29 mouse cellular contexts compared by ENCODE assay signal in genomic region chr17:94764011-94764410, GRCm38 (mm10).
"Had no signal": no experiment of that assay in that cellular context is flagged by ENCODE, and none has a peak within 500 bp of the region (broad histone marks: within the 10 kb centered on the region; RNA-seq: fewer than 3 reads in every experiment).

No protein-coding gene starts in this region.

- H3K4me2 ChIP-seq: embryonic facial prominence, embryonic 12.5 days; embryonic facial prominence, embryonic 13.5 days; embryonic facial prominence, embryonic 15.5 days; forebrain, embryonic 12.5 days; forebrain, embryonic 13.5 days; forebrain, embryonic 15.5 days had no signal

- H3K27me3 ChIP-seq: embryonic facial prominence, embryonic 12.5 days; embryonic facial prominence, embryonic 13.5 days; embryonic facial prominence, embryonic 15.5 days; forebrain, embryonic 12.5 days; forebrain, embryonic 13.5 days; forebrain, embryonic 15.5 days had no signal

- H3K4me3 ChIP-seq: embryonic facial prominence, embryonic 10.5 days; embryonic facial prominence, embryonic 12.5 days; embryonic facial prominence, embryonic 13.5 days; embryonic facial prominence, embryonic 15.5 days; erythroblast, embryonic 14.5 days; forebrain, embryonic 10.5 days; forebrain, embryonic 12.5 days; forebrain, embryonic 13.5 days; forebrain, embryonic 15.5 days; gastrocnemius, adult 2 months; heart, adult 2 months had no signal

- H3K36me3 ChIP-seq: forebrain, embryonic 15.5 days had no signal

- H3K4me1 ChIP-seq: embryonic facial prominence, embryonic 10.5 days; embryonic facial prominence, embryonic 12.5 days; embryonic facial prominence, embryonic 13.5 days; embryonic facial prominence, embryonic 15.5 days; forebrain, embryonic 10.5 days; forebrain, embryonic 12.5 days; forebrain, embryonic 13.5 days; forebrain, embryonic 15.5 days had no signal

- H3K9me3 ChIP-seq: embryonic facial prominence, embryonic 10.5 days; embryonic facial prominence, embryonic 12.5 days; embryonic facial prominence, embryonic 13.5 days; embryonic facial prominence, embryonic 15.5 days; forebrain, embryonic 10.5 days; forebrain, embryonic 12.5 days; forebrain, embryonic 13.5 days; forebrain, embryonic 15.5 days had no signal

- H3K9ac ChIP-seq: embryonic facial prominence, embryonic 12.5 days; embryonic facial prominence, embryonic 13.5 days; embryonic facial prominence, embryonic 15.5 days; forebrain, embryonic 12.5 days; forebrain, embryonic 13.5 days; forebrain, embryonic 15.5 days; forebrain, postnatal 0 days had no signal

- ATAC-seq: forebrain, embryonic 13.5 days; forebrain, embryonic 14.5 days; forebrain, embryonic 15.5 days; forebrain, embryonic 16.5 days had no signal

- DNase-seq: cerebellum, adult 2 months; cerebellum, adult 8-10 months; cerebellum, adult 9-10 months; cerebellum, adult 9-11 months; cerebellum, postnatal 10 days; cerebellum, postnatal 14 days; cerebellum, postnatal 25 days; cerebellum, postnatal 36 days; embryo, embryonic 11 days; forebrain, postnatal 0 days; gastrocnemius, adult 2 months; gastrocnemius, postnatal 10 days; gastrocnemius, postnatal 14 days; gastrocnemius, postnatal 25 days; gastrocnemius, postnatal 36 days; heart, adult 11 months; heart, adult 18-20 months; heart, adult 2 months had no signal

- H3K27ac ChIP-seq: embryonic facial prominence, embryonic 10.5 days; embryonic facial prominence, embryonic 12.5 days; embryonic facial prominence, embryonic 13.5 days; embryonic facial prominence, embryonic 15.5 days; forebrain, embryonic 10.5 days; forebrain, embryonic 12.5 days; forebrain, embryonic 13.5 days; forebrain, embryonic 15.5 days; gastrocnemius, adult 2 months; heart, adult 2 months had no signal
